Comparison of ENCODE assay signal across 9 mouse cellular contexts in genomic region chr11:72221278-72221677, GRCm38 (mm10). TPM values are rescaled to one million over a fixed set of nuclear protein-coding genes. Genes with fewer than 3 reads are reported as not detected.
DNase-seq lines count a peak whose midpoint lies in the region; ATAC-seq and TF ChIP-seq lines count a peak whose summit lies in the region.
"Had no signal": no experiment of that assay in that cellular context is flagged by ENCODE, and none has a peak within 500 bp of the region (broad histone marks: within the 10 kb centered on the region; RNA-seq: fewer than 3 reads in every experiment).

No protein-coding gene starts in this region.

- in situ Hi-C loops in Patski (cut with MboI; ENCODE audit: low pct_unique_long_range_greater_than_20kb), result loop anchor here (5.0 to 10.0 kb wide), 3 partner anchors 101 to 206 kb away; no protein-coding TSS in a partner anchor

- no peaks in the 10 kb centered on the region for H3K36me3 ChIP-seq in kidney, embryonic 16.5 days (ENCODE audit: insufficient read depth, low read length)
- no peaks in the 10 kb centered on the region for H3K36me3 ChIP-seq in midbrain, postnatal 0 days (ENCODE audit: insufficient read depth, low read length)
- no peaks in the 10 kb centered on the region for H3K36me3 ChIP-seq in stomach, postnatal 0 days (ENCODE audit: control insufficient read depth, insufficient read depth, low read length)

- no peaks in the 10 kb centered on the region for H3K9me3 ChIP-seq in kidney, embryonic 16.5 days (ENCODE audit: low read length)
- no peaks in the 10 kb centered on the region for H3K9me3 ChIP-seq in midbrain, postnatal 0 days (ENCODE audit: low read length)
- H3K9me3 ChIP-seq in stomach, postnatal 0 days (ENCODE audit: control insufficient read depth, low read length), result no peaks in the 10 kb centered on the region
- H3K9me3 ChIP-seq: neural tube, embryonic 12.5 days had no signal

- peak; percentile 60 for DNase-seq in kidney, adult 18-20 months
- DNase-seq in Patski (ENCODE audit: low read depth, low spot score), result no peak
- DNase-seq in cerebellum, postnatal 4 days (ENCODE audit: low spot score in 2 of 2), result peak; percentile 68 to 71
- peak; percentile 53 to 80 for DNase-seq in heart, postnatal 10 days
- peak; percentile 46 to 76 for DNase-seq in layer of hippocampus, postnatal 25 days (ENCODE audit: extremely low spot score in 1 of 2, low spot score in 1 of 2)
- peak; percentile 88 for DNase-seq in midbrain, postnatal 0 days (ENCODE audit: low spot score)
- peak; percentile 62 for DNase-seq in stomach, postnatal 0 days (ENCODE audit: low spot score)

- H3K4me1 ChIP-seq in kidney, embryonic 16.5 days (ENCODE audit: insufficient read depth, low read length), result peaks cover 3% of the 10 kb centered on the region; the same call in 1 of the 2 replicates
- peaks cover 2% of the 10 kb centered on the region; the same call in 1 of the 2 replicates for H3K4me1 ChIP-seq in midbrain, postnatal 0 days (ENCODE audit: insufficient read depth, low read length)
- H3K4me1 ChIP-seq in stomach, postnatal 0 days (replicated peaks; ENCODE audit: control insufficient read depth, insufficient read depth), result no peaks in the 10 kb centered on the region

- CTCF ChIA-PET in Patski (lab: Charles Lee), result interaction anchor here (0.7 to 2.1 kb wide), 12 partner anchors 12 to 630 kb away, joined by 3 to 5 read pairs (median 3); no protein-coding TSS in a partner anchor

- intact Hi-C loops in heart, postnatal 10 days (cut with DNase I), result loop anchor here (5.0 kb wide), 2 partner anchors 121 to 346 kb away; no protein-coding TSS in a partner anchor

- H3K27ac ChIP-seq in kidney, embryonic 16.5 days (ENCODE audit: low read length), result no peak overlapping the region
- no peak overlapping the region for H3K27ac ChIP-seq in midbrain, postnatal 0 days (ENCODE audit: low read depth, low read length)
- H3K27ac ChIP-seq in stomach, postnatal 0 days (replicated peaks), result no peak overlapping the region
- H3K27ac ChIP-seq: neural tube, embryonic 12.5 days had no signal

- H3K9ac ChIP-seq in kidney, embryonic 16.5 days (replicated peaks; ENCODE audit: low read length), result no peak overlapping the region
- no peak overlapping the region for H3K9ac ChIP-seq in midbrain, postnatal 0 days (replicated peaks; ENCODE audit: low read length, poor library complexity, severe bottlenecking)
- no peak overlapping the region for H3K9ac ChIP-seq in stomach, postnatal 0 days (ENCODE audit: low read length)
- H3K9ac ChIP-seq: neural tube, embryonic 12.5 days had no signal

- 15% methylated on average over 6 of the region's 6 CpGs for WGBS in kidney, embryonic 16.5 days
- 14% methylated on average over 6 of the region's 6 CpGs for WGBS in midbrain, postnatal 0 days
- 15% methylated on average over 6 of the region's 6 CpGs for WGBS in stomach, postnatal 0 days

- H3K27me3 ChIP-seq in kidney, embryonic 16.5 days (ENCODE audit: insufficient read depth, low read length), result no peaks in the 10 kb centered on the region
- no peaks in the 10 kb centered on the region for H3K27me3 ChIP-seq in Patski
- H3K27me3 ChIP-seq in midbrain, postnatal 0 days (ENCODE audit: insufficient read depth, low read length), result no peaks in the 10 kb centered on the region
- no peaks in the 10 kb centered on the region for H3K27me3 ChIP-seq in stomach, postnatal 0 days (ENCODE audit: control insufficient read depth, insufficient read depth, low read length)
- H3K27me3 ChIP-seq: neural tube, embryonic 12.5 days had no signal

- POLR2A ChIA-PET in Patski (lab: Charles Lee), result interaction anchor here (1.0 kb wide), 1 partner anchor 24 kb away, joined by 3 read pairs; no protein-coding TSS in a partner anchor

- no peak for ATAC-seq in kidney, embryonic 16.5 days (ENCODE audit: low FRiP score, low TSS enrichment)
- peak; percentile 44 for ATAC-seq in Patski
- no peak for ATAC-seq in midbrain, postnatal 0 days (ENCODE audit: low FRiP score)
- 0 out of 2 replicates have a peak, but pooled peaks have one; percentile 39 for ATAC-seq in stomach, postnatal 0 days (ENCODE audit: low FRiP score, low TSS enrichment)

- TF ChIP-seq EP300 in stomach, postnatal 0 days (optimal IDR thresholded peaks at IDR 0.05), result no peak

- no peak for TF ChIP-seq CTCF in Patski (IDR thresholded peaks at IDR 0.05)
- TF ChIP-seq CTCF in midbrain, postnatal 0 days (IDR thresholded peaks at IDR 0.05), result peak; percentile 91
- peak; percentile 92 for TF ChIP-seq CTCF in stomach, postnatal 0 days (IDR thresholded peaks at IDR 0.05; ENCODE audit: low read depth)

- H3K4me3 ChIP-seq in kidney, embryonic 16.5 days (ENCODE audit: low read length), result no peak overlapping the region
- no peak overlapping the region for H3K4me3 ChIP-seq in midbrain, postnatal 0 days (ENCODE audit: low read depth, low read length)
- no peak overlapping the region for H3K4me3 ChIP-seq in stomach, postnatal 0 days (ENCODE audit: low read depth, low read length)
- H3K4me3 ChIP-seq: neural tube, embryonic 12.5 days had no signal

- H3K4me2 ChIP-seq in kidney, embryonic 16.5 days (replicated peaks; ENCODE audit: low read depth, low read length), result no peak overlapping the region
- H3K4me2 ChIP-seq in midbrain, postnatal 0 days (ENCODE audit: low read depth, low read length, poor library complexity, severe bottlenecking), result no peak overlapping the region
- no peak overlapping the region for H3K4me2 ChIP-seq in stomach, postnatal 0 days (replicated peaks; ENCODE audit: low read depth)
- H3K4me2 ChIP-seq: neural tube, embryonic 12.5 days had no signal

RNA-seq across cellular contexts. Expression of gene Med31, which starts 5.9 kb away (rescaled TPM):
- polyA plus RNA-seq in kidney, embryonic 16.5 days (2015; fragmentation: Nextera tagmentation; extraction: Ambion mirVana), result 45.5 and 46.1 TPM in 2 replicates
- polyA plus RNA-seq in Patski (2021), result 24.1 TPM
- 10 to 100 TPM; 10.5 to 10.6 TPM for total RNA-seq in heart, postnatal 10 days (2021)
- 10 to 100 TPM; 14.5 to 16.4 TPM for total RNA-seq in layer of hippocampus, postnatal 25 days (2021)
- total RNA-seq in midbrain, postnatal 0 days (2014; rRNA removed), result 21.4 and 26.5 TPM in 2 replicates
- polyA plus RNA-seq in midbrain, postnatal 0 days (2015; fragmentation: Nextera tagmentation; extraction: Ambion mirVana), result 40.7 and 42.4 TPM in 2 replicates
- 25.8 and 28.1 TPM in 2 replicates for polyA plus RNA-seq in stomach, postnatal 0 days (2015; fragmentation: Nextera tagmentation; extraction: Ambion mirVana)

RNA-seq across cellular contexts. Expression of gene Txndc17, which starts 13.9 kb away (rescaled TPM):
- 207 and 210 TPM in 2 replicates for polyA plus RNA-seq in kidney, embryonic 16.5 days (2015; fragmentation: Nextera tagmentation; extraction: Ambion mirVana)
- 167 TPM for polyA plus RNA-seq in Patski (2021)
- 10 to 100 TPM; 48.7 to 51.9 TPM for total RNA-seq in heart, postnatal 10 days (2021)
- total RNA-seq in layer of hippocampus, postnatal 25 days (2021), result 10 to 100 TPM; 31.8 to 36.8 TPM
- 54.1 and 57.7 TPM in 2 replicates for total RNA-seq in midbrain, postnatal 0 days (2014; rRNA removed)
- 137 TPM in 2 replicates for polyA plus RNA-seq in midbrain, postnatal 0 days (2015; fragmentation: Nextera tagmentation; extraction: Ambion mirVana)
- polyA plus RNA-seq in stomach, postnatal 0 days (2015; fragmentation: Nextera tagmentation; extraction: Ambion mirVana), result 271 TPM in 2 replicates

RNA-seq across cellular contexts. Expression of gene 4933427D14Rik, which starts 14.0 kb away (rescaled TPM):
- 11.7 and 13.1 TPM in 2 replicates for polyA plus RNA-seq in kidney, embryonic 16.5 days (2015; fragmentation: Nextera tagmentation; extraction: Ambion mirVana)
- polyA plus RNA-seq in Patski (2021), result 16.3 TPM
- total RNA-seq in heart, postnatal 10 days (2021), result 1 to 10 TPM; 3.8 to 4.7 TPM
- total RNA-seq in layer of hippocampus, postnatal 25 days (2021), result 10 to 100 TPM; 21.1 to 27.1 TPM
- total RNA-seq in midbrain, postnatal 0 days (2014; rRNA removed), result 16.6 and 21.9 TPM in 2 replicates
- 13.7 and 20.6 TPM in 2 replicates for polyA plus RNA-seq in midbrain, postnatal 0 days (2015; fragmentation: Nextera tagmentation; extraction: Ambion mirVana)
- polyA plus RNA-seq in stomach, postnatal 0 days (2015; fragmentation: Nextera tagmentation; extraction: Ambion mirVana), result 4.8 and 7.2 TPM in 2 replicates

RNA-seq across cellular contexts. Expression of gene Gm43951, which starts 14.6 kb away (rescaled TPM):
- polyA plus RNA-seq in kidney, embryonic 16.5 days (2015; fragmentation: Nextera tagmentation; extraction: Ambion mirVana), result 0.09 and 0.21 TPM in 2 replicates
- 1.5 TPM for polyA plus RNA-seq in Patski (2021)
- under 1 TPM; 0.25 to 0.26 TPM for total RNA-seq in heart, postnatal 10 days (2021)
- 10 to 100 TPM in 1 of 2 experiments, 1 to 10 TPM in 1; 8.2 to 12.9 TPM for total RNA-seq in layer of hippocampus, postnatal 25 days (2021)
- 2.5 and 2.6 TPM in 2 replicates for total RNA-seq in midbrain, postnatal 0 days (2014; rRNA removed)
- polyA plus RNA-seq in midbrain, postnatal 0 days (2015; fragmentation: Nextera tagmentation; extraction: Ambion mirVana), result 1.1 and 1.5 TPM in 2 replicates
- 0.06 and 0.10 TPM in 2 replicates for polyA plus RNA-seq in stomach, postnatal 0 days (2015; fragmentation: Nextera tagmentation; extraction: Ambion mirVana)

RNA-seq across cellular contexts. Expression of gene Slc13a5, which starts 45.7 kb away (rescaled TPM):
- polyA plus RNA-seq in kidney, embryonic 16.5 days (2015; fragmentation: Nextera tagmentation; extraction: Ambion mirVana), result 0.12 and 0.45 TPM in 2 replicates
- polyA plus RNA-seq in Patski (2021), result 0.19 TPM
- total RNA-seq in heart, postnatal 10 days (2021), result not detected
- total RNA-seq in layer of hippocampus, postnatal 25 days (2021), result 10 to 100 TPM in 1 of 2 experiments, 1 to 10 TPM in 1; 9.9 to 12.2 TPM
- total RNA-seq in midbrain, postnatal 0 days (2014; rRNA removed), result 4.8 and 6.2 TPM in 2 replicates
- polyA plus RNA-seq in midbrain, postnatal 0 days (2015; fragmentation: Nextera tagmentation; extraction: Ambion mirVana), result 4.5 and 5.9 TPM in 2 replicates
- polyA plus RNA-seq in stomach, postnatal 0 days (2015; fragmentation: Nextera tagmentation; extraction: Ambion mirVana), result 0.06 and 0.12 TPM in 2 replicates

Comparison
In these comparisons a context has a peak if more than half of its experiments do, and no peak if none do; other contexts are left out.
1. ATAC-seq: peak in Patski (single experiment) and stomach, postnatal 0 days (single experiment); none in kidney, embryonic 16.5 days (single experiment) and midbrain, postnatal 0 days (single experiment).